Mouse (Mus musculus) adrenal gland, adult 8-10 months (tissue): ENCODE data around the gene Olfr1009. TPM values are rescaled to one million over a fixed set of nuclear protein-coding genes. Genes with fewer than 3 reads are reported as not detected.
"Not testable (repeated sequence)": the region's sequence is repeated elsewhere in the genome, so short reads cannot be mapped to it uniquely, and the experiment has no call there.

ENCODE experiments used
- DNase-seq: peaks from one replicate; pipeline ENCODE4 v3.0.0; 2022
- total RNA-seq, 4 experiments: library from RNA; stranded (reverse); gene quantifications; 2 replicates each; pipeline ENCODE4 v1.2.4; 2022

Olfr1009 gene
- under 1 TPM in 3 of 4 experiments, not detected in 1; 0.17 to 0.24 (median 0.22) TPM for total RNA-seq

GRCm38 (mm10) chr2:85715119-85715518, at the start of gene Olfr1009:
Gene Olfr1009 (plus strand): TSS chr2:85715419.
- DNase-seq = no peak

- DNase-seq = no peak
These were observed 36.6 kb upstream of the Olfr1009 start, which contains the start of gene Olfr1006 for GRCm38 (mm10) chr2:85678667-85679066. Gene Olfr1006 (minus strand): TSS chr2:85678767.

- DNase-seq = no peak
These were observed 26.1 kb upstream of the Olfr1009 start, which contains the start of gene Olfr1008 for GRCm38 (mm10) chr2:85689131-85689530. Gene Olfr1008 (plus strand): TSS chr2:85689431.

- DNase-seq = not testable (repeated sequence)
These were observed 4.5 kb upstream of the Olfr1009 start for GRCm38 (mm10) chr2:85710680-85711079.

- no peak for DNase-seq
These were observed 4.1 kb upstream of the Olfr1009 start for GRCm38 (mm10) chr2:85711159-85711558.

- DNase-seq = no peak
These were observed 10.6 kb downstream of the Olfr1009 start for GRCm38 (mm10) chr2:85725793-85726192.

GRCm38 (mm10) chr2:85753822-85754221, 38.6 kb downstream of the Olfr1009 start:
- DNase-seq = no peak

GRCm38 (mm10) chr2:85762666-85763065, 47.4 kb downstream of the Olfr1009 start, which contains the start of gene Olfr1012:
Gene Olfr1012 (minus strand): TSS chr2:85762766.
- no peak for DNase-seq

GRCm38 (mm10) chr2:85766798-85767197, 51.6 kb downstream of the Olfr1009 start, which contains the start of gene Olfr1013:
Gene Olfr1013 (plus strand): TSS chr2:85767098.
- DNase-seq = no peak

- no peak for DNase-seq
These were observed 57.2 kb downstream of the Olfr1009 start, which contains the start of gene Olfr1014 for GRCm38 (mm10) chr2:85772413-85772812. Gene Olfr1014 (plus strand): TSS chr2:85772713.

Other genes starting within 250 kb of the Olfr1009 start
- under 1 TPM; 0.26 to 0.66 (median 0.48) TPM for gene 4833423E24Rik, start 196.4 kb upstream of the Olfr1009 start, total RNA-seq
- not detected for gene Olfr996, start 136.2 kb upstream of the Olfr1009 start, total RNA-seq
- gene Olfr998, start 126.5 kb upstream of the Olfr1009 start, total RNA-seq = not detected
- not detected for gene Olfr1000, start 103.5 kb upstream of the Olfr1009 start, total RNA-seq
- not detected for gene Olfr1002, start 64.7 kb upstream of the Olfr1009 start, total RNA-seq
- gene Olfr154, start 51.0 kb upstream of the Olfr1009 start, total RNA-seq = not detected
- gene Olfr1006, start 36.7 kb upstream of the Olfr1009 start, total RNA-seq = not detected
- not detected for gene Olfr1008, start 26.0 kb upstream of the Olfr1009 start, total RNA-seq
- gene Olfr1012, start 47.3 kb downstream of the Olfr1009 start, total RNA-seq = not detected
- gene Olfr1013, start 51.7 kb downstream of the Olfr1009 start, total RNA-seq = not detected
- not detected for gene Olfr1014, start 57.3 kb downstream of the Olfr1009 start, total RNA-seq
- gene Olfr1015, start 66.6 kb downstream of the Olfr1009 start, total RNA-seq = under 1 TPM in 1 of 4 experiments, not detected in 3; 0.46 TPM
- not detected for gene Olfr1016, start 87.1 kb downstream of the Olfr1009 start, total RNA-seq
- gene Olfr1018, start 103.1 kb downstream of the Olfr1009 start, total RNA-seq = not detected
- gene Olfr1019, start 130.1 kb downstream of the Olfr1009 start, total RNA-seq = not detected
- not detected for gene Olfr1020, start 131.6 kb downstream of the Olfr1009 start, total RNA-seq
- gene Olfr1022, start 153.2 kb downstream of the Olfr1009 start, total RNA-seq = not detected
- not detected for gene Olfr1023, start 170.2 kb downstream of the Olfr1009 start, total RNA-seq
- not detected for gene Olfr1024, start 189.6 kb downstream of the Olfr1009 start, total RNA-seq
- gene Olfr1025-ps1, start 199.8 kb downstream of the Olfr1009 start, total RNA-seq = not detected
- gene Olfr1026, start 206.1 kb downstream of the Olfr1009 start, total RNA-seq = not detected
- not detected for gene Olfr1028, start 235.0 kb downstream of the Olfr1009 start, total RNA-seq